Mouse (Mus musculus): ENCODE measurements at regions not wholly inside any gene's neighbourhood (a gene's known extent, or its start where the extent isn't known, plus 50 kb on each side); places are given as distances from the start of the nearest gene placed in this dataset.

DNA sequence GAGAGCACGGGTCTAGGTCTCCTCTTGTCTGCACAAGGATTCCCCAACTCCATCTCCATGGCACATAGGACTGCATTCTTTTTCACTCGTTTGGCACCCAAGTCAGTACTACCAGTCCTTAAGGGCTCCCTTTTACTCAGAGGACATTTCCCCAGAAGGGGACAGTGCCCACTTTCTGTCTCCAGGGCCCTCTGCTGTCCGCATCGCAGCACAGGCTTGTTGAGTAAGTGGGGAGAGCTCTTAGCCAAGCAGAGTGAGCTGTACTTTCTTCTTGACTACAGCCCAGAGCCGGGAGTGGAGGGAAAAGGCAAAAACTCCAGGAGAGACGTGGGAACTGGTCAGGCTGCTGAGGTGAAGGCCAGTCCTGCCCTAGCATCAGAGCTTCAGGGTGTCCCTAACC, 69.5 kb upstream of the Agap1 start:
- no peak for ATAC-seq (ENCODE audit: low FRiP score)
- Histone ChIP-seq H3K27me3 (replicated peaks) (no peaks in the 10 kb centered on the region), H3K27ac (replicated peaks) (no peak overlapping the region), H3K4me1 (no peaks in the 10 kb centered on the region; the same call in 1 of the 2 replicates), H3K4me3 (replicated peaks) (no peak overlapping the region), H3K4me2 (no peak overlapping the region), H3K9me3 (replicated peaks) (no peaks in the 10 kb centered on the region), H3K9ac (replicated peaks) (no peak overlapping the region), H3K36me3 (no peaks in the 10 kb centered on the region)
- WGBS = 74% methylated on average over 6 of the region's 6 CpGs

DNA sequence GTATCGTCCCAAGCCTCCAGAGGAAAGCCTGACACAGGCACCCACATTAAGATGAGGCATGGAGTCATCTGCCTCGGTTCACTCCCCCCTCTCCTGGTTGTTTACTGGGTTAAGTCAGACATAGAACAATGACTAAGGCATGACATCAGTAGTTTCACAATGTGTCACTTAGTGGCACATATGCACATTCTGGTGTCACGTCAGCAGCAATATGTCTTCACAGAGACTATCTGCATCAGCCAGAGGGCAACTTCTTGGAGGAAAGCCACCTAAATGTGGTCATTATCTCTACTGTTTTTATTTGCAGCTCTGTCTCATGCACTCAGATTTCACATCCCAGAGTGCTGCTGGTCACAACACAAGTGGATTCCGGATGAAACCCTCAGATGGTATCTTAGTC, 61.9 kb upstream of the Agap1 start:
- Histone ChIP-seq H3K27ac (replicated peaks) (no peak overlapping the region), H3K9me3 (replicated peaks) (no peaks in the 10 kb centered on the region), H3K9ac (replicated peaks) (no peak overlapping the region), H3K36me3 (no peaks in the 10 kb centered on the region), H3K4me1 (peaks cover 7% of the 10 kb centered on the region; the same call in 1 of the 2 replicates), H3K27me3 (replicated peaks) (no peaks in the 10 kb centered on the region), H3K4me2 (no peak overlapping the region), H3K4me3 (replicated peaks) (no peak overlapping the region)
- WGBS = 83% methylated on average over 4 of the region's 4 CpGs
- no peak for ATAC-seq (ENCODE audit: low FRiP score)

DNA sequence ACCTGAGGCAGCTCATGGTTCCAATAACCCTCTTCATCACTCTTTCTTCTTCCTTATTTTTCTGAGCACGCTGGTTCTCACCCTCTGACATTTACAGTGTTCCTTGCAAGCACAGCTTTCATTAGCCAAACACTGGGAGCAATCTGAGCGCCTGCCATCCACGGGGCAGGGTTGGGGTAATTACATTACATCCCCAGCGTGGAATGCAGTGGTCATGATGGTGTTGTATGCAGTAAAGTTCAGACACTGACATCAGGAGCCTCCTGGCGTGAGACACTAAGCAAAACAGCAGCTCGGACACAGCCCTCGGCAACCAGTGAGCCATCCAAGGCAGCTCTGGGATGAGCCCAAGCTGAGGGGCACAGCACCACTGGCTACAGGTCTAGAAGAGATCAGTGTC, 60.1 kb upstream of the Agap1 start:
- no peak for ATAC-seq (ENCODE audit: low FRiP score)
- H3K27me3 ChIP-seq (replicated peaks) = no peaks in the 10 kb centered on the region
- 31% methylated on average over 7 of the region's 7 CpGs for WGBS

DNA sequence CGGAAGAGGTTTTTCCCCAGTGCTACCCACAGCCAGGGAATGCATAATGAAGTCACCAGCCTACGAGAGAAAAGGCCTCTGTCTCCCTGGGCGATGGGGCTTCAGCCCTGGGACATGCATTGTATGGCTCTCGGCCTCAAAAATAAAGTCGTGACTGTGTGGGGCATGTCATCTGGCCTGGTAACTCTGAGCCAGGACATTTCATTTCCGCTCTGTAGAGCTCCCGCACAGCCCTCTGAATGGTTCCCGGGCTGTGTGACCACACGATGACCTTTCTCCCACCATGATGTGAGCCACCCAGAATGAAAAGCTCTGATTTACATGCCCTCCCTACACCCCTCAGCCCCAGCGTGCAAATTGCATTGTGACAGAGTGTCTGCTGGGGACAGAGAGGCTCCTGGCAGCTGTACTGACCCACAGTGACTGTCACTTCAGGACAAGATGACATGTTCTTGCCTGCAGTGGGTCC, 53.8 kb upstream of the Agap1 start:
- peak; percentile 92 for ATAC-seq (ENCODE audit: low FRiP score)
- Histone ChIP-seq H3K9ac (replicated peaks) (no peak overlapping the region), H3K4me3 (replicated peaks) (no peak overlapping the region), H3K4me2 (no peak overlapping the region), H3K36me3 (no peaks in the 10 kb centered on the region), H3K27ac (replicated peaks) (peak overlapping the region; percentile 51; the same call in 1 of the 2 replicates), H3K4me1 (0 out of 2 replicates have a peak, but pooled peaks cover 2% of the 10 kb centered on the region), H3K27me3 (replicated peaks) (no peaks in the 10 kb centered on the region), H3K9me3 (replicated peaks) (no peaks in the 10 kb centered on the region)
- WGBS = 8% methylated on average over 10 of the region's 10 CpGs

More for the DNA sequence above, 60.1 kb upstream of the Agap1 start:
- Histone ChIP-seq H3K27ac (replicated peaks) (no peak overlapping the region), H3K9me3 (replicated peaks) (no peaks in the 10 kb centered on the region), H3K9ac (replicated peaks) (no peak overlapping the region), H3K4me1 (peaks cover 7% of the 10 kb centered on the region; the same call in 1 of the 2 replicates), H3K36me3 (no peaks in the 10 kb centered on the region), H3K4me3 (replicated peaks) (no peak overlapping the region), H3K4me2 (no peak overlapping the region)

DNA sequence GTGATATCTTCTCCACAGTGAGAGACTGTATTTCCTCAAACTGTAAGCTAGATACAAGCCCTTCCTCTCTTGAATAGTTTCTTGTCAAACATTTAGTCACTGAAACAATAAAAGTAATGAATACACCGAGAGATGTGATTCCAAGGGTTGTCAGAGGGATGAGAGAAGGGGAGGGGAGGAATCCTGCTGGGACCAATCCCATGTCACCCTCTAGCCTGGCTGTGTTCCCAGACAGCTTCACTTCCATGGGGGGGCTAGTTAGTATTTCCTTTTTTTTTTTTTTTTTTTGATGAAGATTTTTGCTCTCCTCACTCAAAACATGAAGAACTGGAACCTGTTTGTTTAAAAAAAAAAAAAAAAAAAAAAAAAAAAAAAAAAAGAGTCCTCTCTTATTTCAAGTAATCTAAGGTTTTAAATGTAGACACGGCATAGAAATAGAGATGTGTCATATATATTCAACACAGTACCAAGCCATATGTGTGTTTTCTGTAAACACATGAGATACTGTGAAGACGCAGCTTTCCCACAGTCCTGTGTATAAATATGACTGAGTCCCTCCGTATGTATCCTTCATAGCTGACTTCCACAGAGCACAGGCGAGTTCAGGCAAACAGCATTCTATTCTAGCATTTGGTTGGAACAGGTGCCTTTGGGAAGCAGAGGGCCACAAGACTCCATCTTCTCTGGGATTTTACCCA, 51.9 kb upstream of the Agap1 start:
- Histone ChIP-seq H3K9me3 (replicated peaks) (no peaks in the 10 kb centered on the region), H3K4me1 (0 out of 2 replicates have a peak, but pooled peaks cover 2% of the 10 kb centered on the region), H3K4me2 (no peak overlapping the region), H3K9ac (replicated peaks) (no peak overlapping the region), H3K27me3 (replicated peaks) (no peaks in the 10 kb centered on the region), H3K27ac (replicated peaks) (no peak overlapping the region), H3K4me3 (replicated peaks) (no peak overlapping the region), H3K36me3 (no peaks in the 10 kb centered on the region)
- no peak for ATAC-seq (ENCODE audit: low FRiP score)
- 80% methylated on average over 5 of the region's 5 CpGs for WGBS

DNA sequence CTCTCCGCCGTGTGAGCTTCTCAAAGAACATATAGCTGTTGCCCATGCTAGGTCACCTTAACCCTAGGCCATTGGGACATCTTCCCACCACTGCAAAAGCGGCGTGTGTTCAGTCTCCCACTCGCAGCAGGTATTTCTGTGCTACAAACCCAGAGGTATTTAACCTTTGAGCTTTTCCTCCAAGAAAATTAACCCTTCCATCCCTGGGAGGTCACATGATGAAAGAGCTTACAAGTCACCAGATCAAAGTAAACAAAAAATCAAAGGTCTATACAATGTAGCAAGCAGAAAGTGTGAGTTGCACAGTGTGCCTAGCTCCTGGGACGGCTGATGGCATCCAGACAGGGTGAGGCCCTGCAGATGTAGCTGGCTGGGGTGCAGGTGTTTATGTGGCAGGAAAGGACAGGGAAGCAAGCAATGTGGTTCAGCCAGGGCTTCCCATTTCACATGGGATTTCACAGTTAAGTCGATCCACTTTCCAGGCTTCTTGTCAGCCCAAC, 51.0 kb upstream of the Agap1 start:
- Histone ChIP-seq H3K4me2 (no peak overlapping the region), H3K4me1 (0 out of 2 replicates have a peak, but pooled peaks cover 2% of the 10 kb centered on the region), H3K9ac (replicated peaks) (no peak overlapping the region), H3K27ac (replicated peaks) (no peak overlapping the region), H3K9me3 (replicated peaks) (no peaks in the 10 kb centered on the region), H3K27me3 (replicated peaks) (no peaks in the 10 kb centered on the region), H3K4me3 (replicated peaks) (no peak overlapping the region), H3K36me3 (no peaks in the 10 kb centered on the region)
- no peak for ATAC-seq (ENCODE audit: low FRiP score)
- 76% methylated on average over 7 of the region's 7 CpGs for WGBS

All from neural tube, embryonic 15.5 days (tissue).